Comparison of ENCODE assay signal across 9 mouse cellular contexts in genomic region chr9:118099395-118099794, GRCm38 (mm10). TPM values are rescaled to one million over a fixed set of nuclear protein-coding genes. Genes with fewer than 3 reads are reported as not detected.
DNase-seq lines count a peak whose midpoint lies in the region; ATAC-seq and TF ChIP-seq lines count a peak whose summit lies in the region.
"Had no signal": no experiment of that assay in that cellular context is flagged by ENCODE, and none has a peak within 500 bp of the region (broad histone marks: within the 10 kb centered on the region; RNA-seq: fewer than 3 reads in every experiment).

No protein-coding gene starts in this region.

- no peaks in the 10 kb centered on the region for H3K27me3 ChIP-seq in forebrain, embryonic 11.5 days (ENCODE audit: control insufficient read depth, insufficient read depth, low read length)
- H3K27me3 ChIP-seq in forebrain, embryonic 10.5 days (ENCODE audit: poor library complexity, severe bottlenecking) = no peaks in the 10 kb centered on the region
- no peaks in the 10 kb centered on the region for H3K27me3 ChIP-seq in lung, postnatal 0 days (replicated peaks; ENCODE audit: insufficient read depth, low read length)
- no peaks in the 10 kb centered on the region for H3K27me3 ChIP-seq in forebrain, embryonic 13.5 days
- H3K27me3 ChIP-seq in midbrain, postnatal 0 days (ENCODE audit: insufficient read depth, low read length) = no peaks in the 10 kb centered on the region
- H3K27me3 ChIP-seq: midbrain, embryonic 12.5 days had no signal

- H3K27ac ChIP-seq in forebrain, embryonic 11.5 days (ENCODE audit: low read depth, low read length) = no peak overlapping the region
- H3K27ac ChIP-seq in forebrain, embryonic 10.5 days = no peak overlapping the region
- no peak overlapping the region for H3K27ac ChIP-seq in lung, postnatal 0 days (ENCODE audit: low read length)
- no peak overlapping the region for H3K27ac ChIP-seq in forebrain, embryonic 13.5 days
- H3K27ac ChIP-seq in midbrain, postnatal 0 days (ENCODE audit: low read depth, low read length) = no peak overlapping the region
- H3K27ac ChIP-seq: midbrain, embryonic 12.5 days had no signal

- no peaks in the 10 kb centered on the region for H3K9me3 ChIP-seq in forebrain, embryonic 11.5 days (ENCODE audit: control insufficient read depth, low read length)
- H3K9me3 ChIP-seq in forebrain, embryonic 10.5 days = no peaks in the 10 kb centered on the region
- no peaks in the 10 kb centered on the region for H3K9me3 ChIP-seq in lung, postnatal 0 days (ENCODE audit: low read length)
- no peaks in the 10 kb centered on the region for H3K9me3 ChIP-seq in forebrain, embryonic 13.5 days (replicated peaks)
- H3K9me3 ChIP-seq in midbrain, postnatal 0 days (ENCODE audit: low read length) = no peaks in the 10 kb centered on the region
- H3K9me3 ChIP-seq: midbrain, embryonic 12.5 days had no signal

- 67% methylated on average over 4 of the region's 4 CpGs for WGBS in forebrain, embryonic 11.5 days
- WGBS in forebrain, embryonic 10.5 days = 72% methylated on average over 4 of the region's 4 CpGs
- WGBS in lung, postnatal 0 days = 29% methylated on average over 4 of the region's 4 CpGs
- 53% methylated on average over 4 of the region's 4 CpGs for WGBS in forebrain, embryonic 13.5 days
- WGBS in midbrain, postnatal 0 days = 43% methylated on average over 4 of the region's 4 CpGs

- no peaks in the 10 kb centered on the region for H3K36me3 ChIP-seq in forebrain, embryonic 11.5 days (ENCODE audit: control insufficient read depth, insufficient read depth, low read length)
- H3K36me3 ChIP-seq in forebrain, embryonic 10.5 days (replicated peaks) = no peaks in the 10 kb centered on the region
- no peaks in the 10 kb centered on the region for H3K36me3 ChIP-seq in lung, postnatal 0 days (ENCODE audit: insufficient read depth, low read length)
- no peaks in the 10 kb centered on the region for H3K36me3 ChIP-seq in forebrain, embryonic 13.5 days (ENCODE audit: poor library complexity, severe bottlenecking)
- no peaks in the 10 kb centered on the region for H3K36me3 ChIP-seq in midbrain, postnatal 0 days (ENCODE audit: insufficient read depth, low read length)
- H3K36me3 ChIP-seq: midbrain, embryonic 12.5 days had no signal

- no peak overlapping the region for H3K4me3 ChIP-seq in forebrain, embryonic 11.5 days (ENCODE audit: low read depth, low read length)
- H3K4me3 ChIP-seq in forebrain, embryonic 10.5 days = no peak overlapping the region
- no peak overlapping the region for H3K4me3 ChIP-seq in lung, postnatal 0 days (ENCODE audit: low read depth, low read length)
- no peak overlapping the region for H3K4me3 ChIP-seq in forebrain, embryonic 13.5 days
- H3K4me3 ChIP-seq in midbrain, postnatal 0 days (ENCODE audit: low read depth, low read length) = no peak overlapping the region
- H3K4me3 ChIP-seq: midbrain, embryonic 12.5 days had no signal

- no peak overlapping the region for H3K4me2 ChIP-seq in forebrain, embryonic 11.5 days (ENCODE audit: low read depth, low read length, severe bottlenecking)
- no peak overlapping the region for H3K4me2 ChIP-seq in lung, postnatal 0 days (replicated peaks; ENCODE audit: low read depth, low read length)
- H3K4me2 ChIP-seq in forebrain, embryonic 13.5 days = no peak overlapping the region
- H3K4me2 ChIP-seq in midbrain, postnatal 0 days (ENCODE audit: low read depth, low read length, poor library complexity, severe bottlenecking) = no peak overlapping the region
- H3K4me2 ChIP-seq: midbrain, embryonic 12.5 days had no signal

- peak; percentile 70 for TF ChIP-seq CTCF in lung, postnatal 0 days (IDR thresholded peaks at IDR 0.05)
- TF ChIP-seq CTCF in midbrain, postnatal 0 days (IDR thresholded peaks at IDR 0.05) = peak; percentile 84

- TF ChIP-seq EP300 in lung, postnatal 0 days (IDR thresholded peaks at IDR 0.05) = no peak

- peak; percentile 53; the same call in 1 of the 2 replicates for ATAC-seq in forebrain, embryonic 11.5 days (replicated peaks; ENCODE audit: low FRiP score)
- ATAC-seq in lung, postnatal 0 days = no peak
- ATAC-seq in forebrain, embryonic 13.5 days = peak; percentile 77
- ATAC-seq in midbrain, postnatal 0 days (ENCODE audit: low FRiP score) = peak; percentile 69; the same call in 1 of the 2 replicates

- 0 out of 2 replicates have a peak, but pooled peaks cover 2% of the 10 kb centered on the region for H3K4me1 ChIP-seq in forebrain, embryonic 11.5 days (replicated peaks; ENCODE audit: control insufficient read depth, insufficient read depth, low read length)
- peaks cover 5% of the 10 kb centered on the region; the same call in 1 of the 2 replicates for H3K4me1 ChIP-seq in forebrain, embryonic 10.5 days
- H3K4me1 ChIP-seq in lung, postnatal 0 days (ENCODE audit: insufficient read depth, low read depth, low read length) = no peaks in the 10 kb centered on the region
- peaks cover 11% of the 10 kb centered on the region; the same call in 1 of the 2 replicates for H3K4me1 ChIP-seq in forebrain, embryonic 13.5 days
- H3K4me1 ChIP-seq in midbrain, postnatal 0 days (ENCODE audit: insufficient read depth, low read length) = no peaks in the 10 kb centered on the region

- no peak overlapping the region for H3K9ac ChIP-seq in forebrain, embryonic 11.5 days (ENCODE audit: low read length)
- H3K9ac ChIP-seq in lung, postnatal 0 days (replicated peaks; ENCODE audit: low read depth) = no peak overlapping the region
- no peak overlapping the region for H3K9ac ChIP-seq in forebrain, embryonic 13.5 days
- H3K9ac ChIP-seq in midbrain, postnatal 0 days (replicated peaks; ENCODE audit: low read length, poor library complexity, severe bottlenecking) = no peak overlapping the region
- H3K9ac ChIP-seq: midbrain, embryonic 12.5 days had no signal

- no peak for DNase-seq in forebrain, embryonic 11.5 days (ENCODE audit: low spot score)
- no peak for DNase-seq in forebrain, embryonic 10.5 days (ENCODE audit: extremely low spot score, low spot score)
- DNase-seq in lung, postnatal 0 days (ENCODE audit: low spot score) = peak; percentile 74
- DNase-seq in lung, postnatal 14 days = no peak
- DNase-seq in midbrain, postnatal 0 days (ENCODE audit: low spot score) = peak; percentile 72
- DNase-seq in urinary bladder, postnatal 10 days (ENCODE audit: low spot score) = no peak
- no peak for DNase-seq in ovary, postnatal 14 days (ENCODE audit: low spot score)

RNA-seq across cellular contexts. Expression of gene Cmc1, which starts 50.6 kb away (rescaled TPM):
- 30.8 and 37.5 TPM in 2 replicates for polyA plus RNA-seq in forebrain, embryonic 11.5 days (2014; fragmentation: Nextera tagmentation; extraction: Ambion mirVana)
- polyA plus RNA-seq in forebrain, embryonic 10.5 days (2016; fragmentation: Nextera tagmentation; extraction: Ambion mirVana) = 30.9 and 32.1 TPM in 2 replicates
- 46.2 and 51.2 TPM in 2 replicates for polyA plus RNA-seq in lung, postnatal 0 days (2015; fragmentation: Nextera tagmentation; extraction: Ambion mirVana)
- 47.5 and 51.9 TPM in 2 replicates for polyA plus RNA-seq in forebrain, embryonic 13.5 days (2015; fragmentation: Nextera tagmentation; extraction: Ambion mirVana)
- 3.2 and 6.3 TPM in 2 replicates for total RNA-seq in midbrain, postnatal 0 days (2014; rRNA removed)
- 37.8 and 44.6 TPM in 2 replicates for polyA plus RNA-seq in midbrain, postnatal 0 days (2015; fragmentation: Nextera tagmentation; extraction: Ambion mirVana)

RNA-seq across cellular contexts. Expression of gene Azi2, which starts 59.1 kb away (rescaled TPM):
- 75.9 and 76.9 TPM in 2 replicates for polyA plus RNA-seq in forebrain, embryonic 11.5 days (2014; fragmentation: Nextera tagmentation; extraction: Ambion mirVana)
- 54.2 and 58.6 TPM in 2 replicates for polyA plus RNA-seq in forebrain, embryonic 10.5 days (2016; fragmentation: Nextera tagmentation; extraction: Ambion mirVana)
- polyA plus RNA-seq in lung, postnatal 0 days (2015; fragmentation: Nextera tagmentation; extraction: Ambion mirVana) = 58.4 and 59.5 TPM in 2 replicates
- polyA plus RNA-seq in forebrain, embryonic 13.5 days (2015; fragmentation: Nextera tagmentation; extraction: Ambion mirVana) = 73.7 and 75.2 TPM in 2 replicates
- 64.1 and 83.1 TPM in 2 replicates for total RNA-seq in midbrain, postnatal 0 days (2014; rRNA removed)
- polyA plus RNA-seq in midbrain, postnatal 0 days (2015; fragmentation: Nextera tagmentation; extraction: Ambion mirVana) = 53.6 and 64.5 TPM in 2 replicates

Comparison
In these comparisons a context has a peak if more than half of its experiments do, and no peak if none do; other contexts are left out.
1. DNase-seq: peak in lung, postnatal 0 days (single experiment) and midbrain, postnatal 0 days (single experiment); none in forebrain, embryonic 11.5 days (single experiment), forebrain, embryonic 10.5 days (single experiment), lung, postnatal 14 days (single experiment), urinary bladder, postnatal 10 days (single experiment) and ovary, postnatal 14 days (single experiment).